Mouse (Mus musculus): ENCODE results near the gene Nfkb2. TPM values are rescaled to one million over a fixed set of nuclear protein-coding genes. Genes with fewer than 3 reads are reported as not detected.

Nfkb2 gene
- polyA plus RNA-seq, 1 experiment from 2014 or later: 14.1 TPM

- 68% methylated on average over 8 of the region's 8 CpGs for WGBS
- Histone ChIP-seq H3K9ac (ENCODE audit: low read length) (no peak overlapping the region), H3K36me3 (ENCODE audit: control insufficient read depth, insufficient read depth) (no peaks in the 10 kb centered on the region), H3K27me3 (ENCODE audit: control insufficient read depth, insufficient read depth, low read length) (peaks cover 90% of the 10 kb centered on the region), H3K4me1 (ENCODE audit: control insufficient read depth, insufficient read depth, low read length) (peaks cover 11% of the 10 kb centered on the region), H3K27ac (ENCODE audit: low read length) (no peak overlapping the region), H3K4me3 (ENCODE audit: low read length) (no peak overlapping the region), H3K9me3 (replicated peaks; ENCODE audit: control insufficient read depth, low read length) (no peaks in the 10 kb centered on the region), H3K4me2 (ENCODE audit: low read depth, low read length) (no peak overlapping the region)
- no peak for ATAC-seq (replicated peaks; ENCODE audit: extremely low read depth, insufficient read depth, low FRiP score)
Measured at GRCm38 (mm10) chr19:46320076-46320785, 16.1 kb downstream of the Nfkb2 start.

- Histone ChIP-seq H3K9me3 (replicated peaks; ENCODE audit: control insufficient read depth, low read length) (no peaks in the 10 kb centered on the region), H3K27ac (ENCODE audit: low read length) (no peak overlapping the region), H3K36me3 (ENCODE audit: control insufficient read depth, insufficient read depth) (no peaks in the 10 kb centered on the region), H3K4me3 (ENCODE audit: low read length) (no peak overlapping the region), H3K4me1 (ENCODE audit: control insufficient read depth, insufficient read depth, low read length) (peaks cover 7% of the 10 kb centered on the region), H3K27me3 (ENCODE audit: control insufficient read depth, insufficient read depth, low read length) (peaks cover 92% of the 10 kb centered on the region), H3K9ac (ENCODE audit: low read length) (no peak overlapping the region), H3K4me2 (ENCODE audit: low read depth, low read length) (no peak overlapping the region)
- no peak for ATAC-seq (replicated peaks; ENCODE audit: extremely low read depth, insufficient read depth, low FRiP score)
- 33% methylated on average over 6 of the region's 6 CpGs for WGBS
Measured at GRCm38 (mm10) chr19:46321101-46321943, 17.2 kb downstream of the Nfkb2 start.

DNA sequence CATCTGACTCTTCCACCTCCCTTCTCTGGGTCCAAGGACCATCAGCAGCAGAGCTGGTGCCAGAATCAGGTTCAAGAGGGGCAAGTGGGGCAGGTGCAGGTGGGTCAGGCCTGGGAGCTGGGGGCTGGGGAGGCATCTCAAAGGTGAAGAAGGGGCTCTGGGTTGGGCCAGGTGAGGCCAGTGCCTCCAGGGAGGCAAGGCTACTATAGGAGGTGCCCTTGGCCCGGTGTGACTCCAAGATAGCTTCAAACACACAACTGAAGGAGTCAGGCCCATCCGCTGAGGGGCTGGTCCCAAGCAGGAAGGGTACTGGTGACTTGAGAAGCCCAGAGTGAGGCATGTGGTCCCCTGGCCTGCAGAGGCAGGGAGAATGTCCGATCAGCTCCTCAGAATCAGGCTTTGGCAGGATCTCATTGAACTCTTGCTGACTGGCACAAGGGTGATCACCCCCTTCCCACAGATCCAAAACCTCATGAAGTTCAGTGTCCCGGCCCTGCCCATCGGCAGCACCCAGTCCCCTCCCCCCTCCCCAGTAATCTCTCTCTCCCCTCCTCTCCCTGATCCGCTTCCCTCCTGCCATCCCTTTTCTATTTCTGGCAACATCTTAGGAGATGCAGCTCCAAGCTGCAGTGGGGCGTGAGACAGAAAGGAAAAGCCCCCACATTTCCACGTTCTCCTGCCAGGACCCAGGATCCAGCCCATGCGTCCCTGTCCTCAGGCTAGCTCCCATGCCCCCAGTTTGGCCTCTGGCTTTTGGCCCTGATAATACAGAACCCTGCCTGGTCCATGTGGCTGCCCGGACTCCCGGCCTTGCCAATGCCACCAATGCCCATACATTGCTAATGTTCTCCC is 18.2 kb downstream of the Nfkb2 start:
- H3K4me1 ChIP-seq (ENCODE audit: control insufficient read depth, insufficient read depth, low read length): peaks cover 9% of the 10 kb centered on the region
- H3K9me3 ChIP-seq (replicated peaks; ENCODE audit: control insufficient read depth, low read length): no peaks in the 10 kb centered on the region
- no peak overlapping the region for H3K4me2 ChIP-seq (ENCODE audit: low read depth, low read length)
- WGBS: 39% methylated on average over 11 of the region's 11 CpGs
- no peak for ATAC-seq (replicated peaks; ENCODE audit: extremely low read depth, insufficient read depth, low FRiP score)
- H3K27me3 ChIP-seq (ENCODE audit: control insufficient read depth, insufficient read depth, low read length): peaks cover 92% of the 10 kb centered on the region
- H3K9ac ChIP-seq (ENCODE audit: low read length): no peak overlapping the region
- H3K36me3 ChIP-seq (ENCODE audit: control insufficient read depth, insufficient read depth): no peaks in the 10 kb centered on the region
- no peak overlapping the region for H3K4me3 ChIP-seq (ENCODE audit: low read length)
- no peak overlapping the region for H3K27ac ChIP-seq (ENCODE audit: low read length)

- no peak overlapping the region for H3K27ac ChIP-seq (ENCODE audit: low read length)
- H3K36me3 ChIP-seq (ENCODE audit: control insufficient read depth, insufficient read depth): no peaks in the 10 kb centered on the region
- H3K9me3 ChIP-seq (replicated peaks; ENCODE audit: control insufficient read depth, low read length): no peaks in the 10 kb centered on the region
- H3K4me2 ChIP-seq (ENCODE audit: low read depth, low read length): no peak overlapping the region
- WGBS: 70% methylated on average over 13 of the region's 13 CpGs
- peaks cover 86% of the 10 kb centered on the region for H3K27me3 ChIP-seq (ENCODE audit: control insufficient read depth, insufficient read depth, low read length)
- no peak for ATAC-seq (replicated peaks; ENCODE audit: extremely low read depth, insufficient read depth, low FRiP score)
- H3K4me3 ChIP-seq (ENCODE audit: low read length): no peak overlapping the region
- H3K9ac ChIP-seq (ENCODE audit: low read length): no peak overlapping the region
- peaks cover 11% of the 10 kb centered on the region for H3K4me1 ChIP-seq (ENCODE audit: control insufficient read depth, insufficient read depth, low read length)
Measured at GRCm38 (mm10) chr19:46322996-46323572, 19.0 kb downstream of the Nfkb2 start.

DNA sequence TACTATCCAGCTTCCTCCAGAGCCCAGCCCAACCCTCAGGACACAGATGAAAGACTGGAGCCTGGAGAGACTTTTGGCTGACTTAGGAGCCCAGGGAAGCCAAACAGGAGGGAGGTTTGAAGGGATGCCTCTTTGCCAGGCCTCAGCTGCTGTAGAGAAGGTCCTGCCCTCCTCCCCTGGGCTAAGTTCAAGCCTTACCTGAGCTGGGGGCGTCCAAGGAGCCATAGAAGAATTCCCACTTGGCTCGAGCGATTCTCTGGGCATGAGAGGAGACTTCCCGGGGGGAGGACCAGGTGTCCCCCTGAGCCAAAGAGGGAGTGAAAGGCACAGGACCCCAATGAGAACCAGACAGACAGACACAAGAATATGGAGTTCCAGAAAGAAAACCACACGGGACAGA is 19.6 kb downstream of the Nfkb2 start:
- Histone ChIP-seq H3K9ac (ENCODE audit: low read length) (no peak overlapping the region), H3K36me3 (ENCODE audit: control insufficient read depth, insufficient read depth) (no peaks in the 10 kb centered on the region), H3K27me3 (ENCODE audit: control insufficient read depth, insufficient read depth, low read length) (peaks cover 80% of the 10 kb centered on the region), H3K4me1 (ENCODE audit: control insufficient read depth, insufficient read depth, low read length) (peaks cover 11% of the 10 kb centered on the region), H3K4me2 (ENCODE audit: low read depth, low read length) (no peak overlapping the region), H3K27ac (ENCODE audit: low read length) (no peak overlapping the region), H3K9me3 (replicated peaks; ENCODE audit: control insufficient read depth, low read length) (no peaks in the 10 kb centered on the region), H3K4me3 (ENCODE audit: low read length) (no peak overlapping the region)
- WGBS: 52% methylated on average over 5 of the region's 5 CpGs
- ATAC-seq (replicated peaks; ENCODE audit: extremely low read depth, insufficient read depth, low FRiP score): no peak

GRCm38 (mm10) chr19:46324366-46324765 is 20.2 kb downstream of the Nfkb2 start:
- 59% methylated on average over 11 of the region's 11 CpGs for WGBS
- ATAC-seq (replicated peaks; ENCODE audit: extremely low read depth, insufficient read depth, low FRiP score): no peak
- Histone ChIP-seq H3K9ac (ENCODE audit: low read length) (no peak overlapping the region), H3K27me3 (ENCODE audit: control insufficient read depth, insufficient read depth, low read length) (peaks cover 75% of the 10 kb centered on the region), H3K9me3 (replicated peaks; ENCODE audit: control insufficient read depth, low read length) (no peaks in the 10 kb centered on the region), H3K4me3 (ENCODE audit: low read length) (no peak overlapping the region), H3K4me1 (ENCODE audit: control insufficient read depth, insufficient read depth, low read length) (peaks cover 14% of the 10 kb centered on the region), H3K4me2 (ENCODE audit: low read depth, low read length) (no peak overlapping the region), H3K36me3 (ENCODE audit: control insufficient read depth, insufficient read depth) (no peaks in the 10 kb centered on the region), H3K27ac (ENCODE audit: low read length) (no peak overlapping the region)

DNA sequence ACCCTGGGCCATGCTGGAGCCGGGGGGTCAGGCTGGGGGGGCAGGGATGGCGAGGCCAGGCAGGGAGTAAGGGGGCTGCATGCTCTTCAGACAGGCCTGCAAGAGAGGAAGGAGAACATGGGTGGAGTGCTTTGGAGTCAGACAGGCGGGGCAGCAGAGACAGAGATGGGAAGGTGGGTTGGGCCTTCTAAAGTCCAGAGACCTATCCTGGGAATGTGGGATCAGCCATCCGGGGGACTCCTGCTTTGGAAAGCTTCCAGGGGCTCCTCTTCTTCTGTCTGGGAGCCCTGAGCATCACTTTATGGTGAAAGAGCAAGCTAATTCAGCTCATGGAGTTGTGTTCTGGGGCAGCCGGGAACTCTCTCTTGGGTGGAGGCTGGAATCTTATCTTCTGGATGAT is 20.8 kb downstream of the Nfkb2 start:
- Histone ChIP-seq H3K27ac (ENCODE audit: low read length) (no peak overlapping the region), H3K27me3 (ENCODE audit: control insufficient read depth, insufficient read depth, low read length) (peaks cover 70% of the 10 kb centered on the region), H3K4me1 (ENCODE audit: control insufficient read depth, insufficient read depth, low read length) (peaks cover 15% of the 10 kb centered on the region), H3K9ac (ENCODE audit: low read length) (no peak overlapping the region), H3K9me3 (replicated peaks; ENCODE audit: control insufficient read depth, low read length) (no peaks in the 10 kb centered on the region), H3K4me3 (ENCODE audit: low read length) (no peak overlapping the region), H3K4me2 (ENCODE audit: low read depth, low read length) (no peak overlapping the region), H3K36me3 (ENCODE audit: control insufficient read depth, insufficient read depth) (no peaks in the 10 kb centered on the region)
- no peak for ATAC-seq (replicated peaks; ENCODE audit: extremely low read depth, insufficient read depth, low FRiP score)
- WGBS: 48% methylated on average over 5 of the region's 5 CpGs

DNA sequence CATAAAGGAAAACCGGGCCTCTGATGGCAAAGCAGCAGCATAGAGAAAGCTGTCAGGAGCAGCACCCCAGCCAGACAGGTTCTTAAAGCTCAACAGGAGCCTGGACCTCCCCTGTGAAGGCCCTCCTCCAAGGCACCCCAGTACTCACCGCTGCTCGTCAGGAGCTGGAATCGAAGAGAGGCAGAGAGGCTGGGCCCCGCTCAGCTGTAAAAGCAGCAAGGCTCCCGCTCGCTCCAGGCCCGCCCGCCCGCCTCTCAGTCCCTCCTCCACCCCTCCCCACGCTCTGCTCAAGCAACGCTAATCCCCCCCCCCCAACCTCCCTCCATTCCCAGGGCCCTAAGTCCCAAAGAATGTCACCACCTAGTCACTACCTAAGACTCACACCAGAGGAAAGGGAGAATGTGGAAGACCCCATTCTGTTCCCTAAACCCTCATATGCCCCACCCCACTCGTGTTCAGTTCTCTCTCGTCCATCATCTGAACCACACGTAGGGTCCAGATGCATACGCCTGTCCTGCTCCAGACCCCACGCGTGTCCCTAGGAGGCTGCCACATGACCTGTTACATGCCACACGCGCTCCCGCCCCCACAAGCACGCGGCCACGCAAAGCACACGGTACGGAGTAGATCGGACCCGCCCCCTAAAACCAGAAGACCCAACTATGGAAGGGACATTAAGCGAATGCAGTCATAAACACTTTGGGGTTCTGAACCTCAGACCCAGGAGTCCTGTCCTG is 22.1 kb downstream of the Nfkb2 start:
- 5% methylated on average over 28 of the region's 29 CpGs for WGBS
- Histone ChIP-seq H3K27me3 (ENCODE audit: control insufficient read depth, insufficient read depth, low read length) (peaks cover 57% of the 10 kb centered on the region), H3K27ac (ENCODE audit: low read length) (no peak overlapping the region), H3K9me3 (replicated peaks; ENCODE audit: control insufficient read depth, low read length) (no peaks in the 10 kb centered on the region), H3K4me3 (ENCODE audit: low read length) (no peak overlapping the region; the same call in 1 of the 2 replicates), H3K4me1 (ENCODE audit: control insufficient read depth, insufficient read depth, low read length) (peaks cover 15% of the 10 kb centered on the region), H3K36me3 (ENCODE audit: control insufficient read depth, insufficient read depth) (peaks cover 3% of the 10 kb centered on the region; the same call in 1 of the 2 replicates), H3K9ac (ENCODE audit: low read length) (no peak overlapping the region), H3K4me2 (ENCODE audit: low read depth, low read length) (no peak overlapping the region)
- no peak for ATAC-seq (replicated peaks; ENCODE audit: extremely low read depth, insufficient read depth, low FRiP score)

All from heart, embryonic 16.5 days (tissue).